Mouse (Mus musculus): ENCODE data around the gene Cspg5.

DNA sequence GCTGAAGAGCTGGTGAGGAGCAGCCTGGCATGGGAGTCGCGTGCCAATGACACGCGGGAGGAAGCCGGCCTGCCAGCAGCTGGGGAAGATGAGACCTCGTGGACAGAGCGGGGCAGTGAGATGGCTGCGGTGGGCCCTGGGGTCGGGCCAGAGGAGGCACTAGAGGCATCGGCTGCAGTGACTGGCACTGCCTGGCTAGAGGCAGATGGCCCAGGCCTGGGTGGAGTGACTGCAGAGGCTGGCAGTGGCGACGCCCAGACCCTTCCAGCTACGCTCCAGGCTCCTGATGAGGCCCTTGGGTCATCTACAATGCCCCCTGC lies 2.7 kb downstream of the Cspg5 start:
- TF ChIP-seq POLR2A (IDR thresholded peaks at IDR 0.05; ENCODE audit: insufficient read length, low read depth) (no peak), POLR2AphosphoS2 (IDR thresholded peaks at IDR 0.05; ENCODE audit: insufficient read length, low read depth) (no peak), MYOD1 (IDR thresholded peaks at IDR 0.05; ENCODE audit: control insufficient read depth in 1 of 3, insufficient read length in 2 of 3, low read depth in 2 of 3) (no peak), MYOG (IDR thresholded peaks at IDR 0.05; ENCODE audit: control insufficient read depth in 1 of 3, insufficient read depth in 1 of 3, insufficient read length in 2 of 3, low read depth in 2 of 3) (no peak), CEBPB (IDR thresholded peaks at IDR 0.05; ENCODE audit: insufficient read depth, poor library complexity, severe bottlenecking) (no peak)

Measured in myocyte (in vitro differentiated cells).